In the genomic region with DNA sequence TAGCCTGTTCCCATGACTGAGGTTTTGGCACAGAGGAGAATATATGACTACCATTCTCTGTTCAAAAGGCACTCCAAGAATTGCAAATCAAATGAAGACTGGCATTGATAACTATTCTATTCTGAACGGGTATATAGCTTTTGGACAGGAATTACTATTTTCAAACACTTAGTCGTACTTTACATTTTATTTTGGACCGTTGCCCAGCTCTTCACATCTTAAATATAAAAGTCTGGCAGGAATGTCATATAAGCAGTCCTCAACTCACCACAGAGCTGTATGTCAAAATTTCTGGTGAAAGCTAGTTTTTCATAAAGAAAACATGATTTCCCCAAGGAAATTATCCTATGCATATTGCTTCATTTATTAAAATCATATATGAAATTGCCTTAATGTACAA, we compare ENCODE assay signal across 20 mouse cellular contexts.
"Had no signal": no experiment of that assay in that cellular context is flagged by ENCODE, and none has a peak within 500 bp of the region (broad histone marks: within the 10 kb centered on the region; RNA-seq: fewer than 3 reads in every experiment).

No protein-coding gene starts in this region.

- H3K27me3 ChIP-seq: limb, embryonic 15.5 days; lung, embryonic 15.5 days; midbrain, embryonic 15.5 days; neural tube, embryonic 12.5 days; neural tube, embryonic 15.5 days had no signal

- H3K4me2 ChIP-seq: limb, embryonic 15.5 days; liver, embryonic 11.5 days; lung, embryonic 15.5 days; midbrain, embryonic 11.5 days; midbrain, embryonic 15.5 days; neural tube, embryonic 12.5 days; neural tube, embryonic 15.5 days had no signal

- H3K27ac ChIP-seq: limb, embryonic 15.5 days; liver, embryonic 14.5 days; lung, embryonic 15.5 days; midbrain, embryonic 15.5 days; neural tube, embryonic 12.5 days; neural tube, embryonic 15.5 days had no signal

- H3K36me3 ChIP-seq: limb, embryonic 15.5 days; lung, embryonic 15.5 days; midbrain, embryonic 15.5 days; neural tube, embryonic 12.5 days; neural tube, embryonic 15.5 days had no signal

- H3K9me3 ChIP-seq: limb, embryonic 15.5 days; lung, embryonic 15.5 days; midbrain, embryonic 15.5 days; neural tube, embryonic 12.5 days; neural tube, embryonic 15.5 days had no signal

- H3K4me3 ChIP-seq: limb, embryonic 15.5 days; lung, embryonic 15.5 days; midbrain, embryonic 15.5 days; neural tube, embryonic 12.5 days; neural tube, embryonic 15.5 days had no signal

- ATAC-seq: liver, postnatal 0 days; midbrain, embryonic 15.5 days had no signal

- H3K9ac ChIP-seq: limb, embryonic 15.5 days; liver, embryonic 14.5 days; liver, postnatal 0 days; lung, embryonic 15.5 days; midbrain, embryonic 15.5 days; neural tube, embryonic 12.5 days; neural tube, embryonic 15.5 days had no signal

- DNase-seq: kidney, adult 18-20 months; kidney, adult 9 months; kidney, postnatal 14 days; kidney, postnatal 4 days; liver, postnatal 0 days; lung, postnatal 14 days; lung, postnatal 4 days; retina, postnatal 1 day; right cerebral cortex, postnatal 25 days; thymus, adult 2 months; thymus, postnatal 14 days; thymus, postnatal 4 days had no signal

- H3K4me1 ChIP-seq: limb, embryonic 15.5 days; lung, embryonic 15.5 days; midbrain, embryonic 15.5 days; neural tube, embryonic 12.5 days; neural tube, embryonic 15.5 days had no signal
